Mouse (Mus musculus): ENCODE results near the gene Glis1. TPM values are rescaled to one million over a fixed set of nuclear protein-coding genes. Genes with fewer than 3 reads are reported as not detected.

Gene Glis1
- polyA plus RNA-seq, 1 experiment from 2014 or later, result 0.97 TPM

DNA sequence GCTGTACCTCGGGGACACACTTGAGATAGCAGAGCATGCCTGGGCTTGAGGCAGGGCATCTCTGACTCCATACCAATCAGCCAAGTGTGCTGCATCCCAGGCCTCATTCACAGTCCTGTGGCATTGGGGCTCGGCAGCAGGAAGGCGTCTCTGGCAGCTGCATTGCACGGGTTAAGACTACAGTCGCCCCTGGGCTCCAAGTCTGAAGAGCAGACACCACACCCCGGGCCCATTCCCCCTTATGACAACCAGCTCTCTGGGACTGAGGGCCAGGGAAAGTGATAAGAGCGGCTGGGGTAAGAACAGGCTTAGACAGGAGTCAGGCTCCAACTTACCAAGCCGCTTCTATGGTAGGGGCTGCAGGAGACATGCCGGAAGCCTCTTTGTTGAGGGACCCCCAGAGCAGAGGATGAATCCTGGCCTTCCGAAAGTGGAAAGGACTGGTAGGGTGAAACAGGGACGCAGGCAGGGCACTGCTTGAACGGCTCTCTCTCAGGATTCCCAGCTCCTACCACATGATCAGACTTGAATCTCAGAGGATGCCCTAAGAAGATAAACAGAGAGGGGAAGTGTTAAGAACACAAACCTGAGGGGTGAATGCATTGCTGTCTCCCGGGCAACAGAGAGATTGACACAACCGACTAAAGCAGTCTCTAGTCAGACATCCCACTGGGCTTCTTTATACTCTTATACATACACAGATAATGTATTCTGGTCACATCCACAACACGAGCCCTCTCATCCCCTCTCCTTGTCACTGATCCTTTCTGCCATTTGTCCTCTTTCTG lies 246.1 kb downstream of the Glis1 start:
- Histone ChIP-seq H3K27me3 (ENCODE audit: control insufficient read depth, insufficient read depth, low read length) (peaks cover 30% of the 10 kb centered on the region), H3K36me3 (ENCODE audit: control insufficient read depth, insufficient read depth, low read length) (no peaks in the 10 kb centered on the region; the same call in 1 of the 2 replicates), H3K9me3 (ENCODE audit: control insufficient read depth, low read length) (no peaks in the 10 kb centered on the region), H3K4me2 (peak overlapping the region; percentile 45), H3K4me3 (ENCODE audit: low read depth, low read length) (peak overlapping the region; percentile 26), H3K4me1 (ENCODE audit: control insufficient read depth, insufficient read depth, low read length) (peaks cover 26% of the 10 kb centered on the region), H3K27ac (ENCODE audit: low read depth, low read length) (peak overlapping the region; percentile 80), H3K9ac (ENCODE audit: low read length) (peak overlapping the region; percentile 53)
- peak; percentile 96 for DNase-seq (ENCODE audit: low spot score, missing footprints)
- WGBS, result 21% methylated on average over 15 of the region's 15 CpGs
- ATAC-seq (ENCODE audit: low FRiP score), result peak; percentile 92

DNA sequence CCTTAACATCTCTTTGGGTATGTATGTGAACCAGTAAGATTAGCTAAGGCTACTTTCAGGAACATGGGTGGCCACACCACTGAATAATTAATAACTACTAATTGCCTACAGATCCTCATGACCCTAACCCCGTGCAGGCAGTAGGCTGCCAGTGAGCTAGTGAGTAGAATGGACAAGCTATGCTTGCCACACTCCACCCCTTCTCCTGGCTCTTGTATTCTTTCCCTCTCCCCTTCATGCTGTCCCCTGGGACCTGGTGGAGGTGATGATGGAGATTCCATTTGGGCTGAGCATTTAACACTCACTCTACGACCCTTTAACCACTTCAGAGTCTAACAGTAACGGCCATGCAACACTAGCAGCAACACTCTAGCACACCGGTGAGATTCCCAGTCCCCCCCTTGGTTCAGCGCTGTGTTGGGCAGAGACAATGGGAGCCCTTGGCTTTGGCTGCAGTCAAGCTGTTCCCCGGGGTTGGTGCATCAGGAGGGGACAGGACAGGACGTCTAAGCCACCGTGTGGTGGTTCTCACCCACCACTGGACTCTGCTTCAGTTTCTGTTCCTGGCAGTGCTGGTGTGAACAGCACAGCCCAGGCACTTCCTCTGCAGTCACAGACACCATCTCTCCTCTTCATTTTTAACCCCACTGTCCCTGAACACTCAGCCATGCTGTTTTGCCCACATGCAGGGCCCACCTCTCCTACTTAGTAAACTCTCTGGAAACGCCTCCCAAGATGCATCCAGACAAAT lies 246.9 kb downstream of the Glis1 start:
- Histone ChIP-seq H3K4me3 (ENCODE audit: low read depth, low read length) (no peak overlapping the region), H3K4me2 (peak overlapping the region; percentile 45), H3K4me1 (ENCODE audit: control insufficient read depth, insufficient read depth, low read length) (peaks cover 26% of the 10 kb centered on the region), H3K27me3 (ENCODE audit: control insufficient read depth, insufficient read depth, low read length) (peaks cover 25% of the 10 kb centered on the region), H3K9ac (ENCODE audit: low read length) (no peak overlapping the region), H3K9me3 (ENCODE audit: control insufficient read depth, low read length) (no peaks in the 10 kb centered on the region), H3K27ac (ENCODE audit: low read depth, low read length) (peak overlapping the region; percentile 80), H3K36me3 (ENCODE audit: control insufficient read depth, insufficient read depth, low read length) (no peaks in the 10 kb centered on the region; the same call in 1 of the 2 replicates)
- peak; percentile 80 for ATAC-seq (ENCODE audit: low FRiP score)
- WGBS, result 20% methylated on average over 9 of the region's 9 CpGs
- DNase-seq (ENCODE audit: low spot score, missing footprints), result peak; percentile 92

DNA sequence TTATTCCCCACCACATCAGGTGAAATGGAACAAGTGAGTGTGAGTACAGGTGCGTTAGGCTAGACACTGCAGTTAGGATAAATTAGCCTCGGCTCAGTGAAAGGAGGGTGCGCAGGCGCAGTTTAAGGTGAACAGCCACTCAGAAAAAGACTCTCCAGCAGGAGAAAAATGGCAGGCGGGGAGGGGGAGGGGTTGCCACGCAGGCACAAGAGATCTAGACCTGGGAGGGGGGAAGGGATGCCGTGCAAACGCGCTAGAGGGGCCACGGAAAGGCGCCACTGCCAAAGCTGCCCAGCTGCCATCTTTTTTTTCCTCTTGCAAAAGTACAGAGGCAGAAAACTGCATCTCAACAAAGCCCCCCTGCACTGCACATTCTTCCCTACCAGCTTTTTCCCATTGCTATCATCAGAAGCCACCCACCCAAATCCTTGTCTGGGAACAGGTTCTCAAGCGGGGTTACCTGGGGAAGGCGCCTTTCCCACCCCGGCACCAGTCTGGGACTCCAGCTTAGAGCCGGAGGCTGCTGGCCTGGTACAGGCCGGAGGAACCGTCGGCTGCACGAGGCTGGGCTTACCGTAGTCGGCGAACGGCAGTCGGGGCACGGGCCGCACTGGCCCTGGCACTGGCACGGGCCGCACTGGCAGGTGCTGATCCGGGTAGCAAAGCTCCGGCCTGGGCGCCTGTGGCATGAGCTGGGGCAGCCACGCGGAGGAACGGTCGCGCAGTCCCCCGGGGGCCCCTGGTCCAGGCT lies 248.8 kb downstream of the Glis1 start:
- ATAC-seq (ENCODE audit: low FRiP score) (no peak), DNase-seq (ENCODE audit: low spot score, missing footprints) (no peak)
- 89% methylated on average over 35 of the region's 37 CpGs for WGBS
- H3K9ac ChIP-seq (ENCODE audit: low read length), result no peak overlapping the region
- no peaks in the 10 kb centered on the region for H3K9me3 ChIP-seq (ENCODE audit: control insufficient read depth, low read length)
- no peak overlapping the region for H3K27ac ChIP-seq (ENCODE audit: low read depth, low read length)
- no peaks in the 10 kb centered on the region; the same call in 1 of the 2 replicates for H3K36me3 ChIP-seq (ENCODE audit: control insufficient read depth, insufficient read depth, low read length)
- no peak overlapping the region for H3K4me3 ChIP-seq (ENCODE audit: low read depth, low read length)
- peaks cover 15% of the 10 kb centered on the region for H3K27me3 ChIP-seq (ENCODE audit: control insufficient read depth, insufficient read depth, low read length)
- no peak overlapping the region for H3K4me2 ChIP-seq
- H3K4me1 ChIP-seq (ENCODE audit: control insufficient read depth, insufficient read depth, low read length), result peaks cover 30% of the 10 kb centered on the region

DNA sequence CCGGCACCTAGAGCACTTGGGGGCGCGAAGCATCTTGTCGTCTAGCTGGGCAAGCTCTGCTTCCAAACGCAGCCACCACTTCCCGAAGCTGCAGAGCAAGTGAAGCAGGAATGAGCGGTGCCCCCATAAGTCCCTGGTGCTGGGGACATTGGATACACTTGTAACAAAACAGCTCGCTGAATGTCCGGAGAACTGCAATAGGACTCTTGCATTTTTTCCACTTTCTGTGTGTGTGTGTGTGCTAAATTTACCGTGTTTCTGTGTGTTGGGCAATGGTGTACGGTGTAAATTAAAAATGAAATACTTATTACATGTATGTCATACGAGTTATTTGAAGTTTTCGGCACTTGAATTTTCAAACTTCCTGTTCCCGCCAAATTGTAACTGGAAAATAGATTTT lies 249.7 kb downstream of the Glis1 start, which contains the start of gene Dmrtb1:
Gene Dmrtb1 (minus strand): TSS at position 101 of the 400 bp plus-strand sequence.
- H3K27me3 ChIP-seq (ENCODE audit: control insufficient read depth, insufficient read depth, low read length), result peaks cover 12% of the 10 kb centered on the region
- no peak for ATAC-seq (ENCODE audit: low FRiP score)
- no peak for DNase-seq (ENCODE audit: low spot score, missing footprints)
- no peak within 1 kb of the TSS for H3K4me3 ChIP-seq (ENCODE audit: low read depth, low read length)
- 94% methylated on average over 14 of the region's 14 CpGs for WGBS
- H3K4me1 ChIP-seq (ENCODE audit: control insufficient read depth, insufficient read depth, low read length), result peaks cover 30% of the 10 kb centered on the region
- no peaks in the 10 kb centered on the region for H3K9me3 ChIP-seq (ENCODE audit: control insufficient read depth, low read length)
- no peak within 1 kb of the TSS for H3K9ac ChIP-seq (ENCODE audit: low read length)
- no peak within 1 kb of the TSS for H3K27ac ChIP-seq (ENCODE audit: low read depth, low read length)
- no peaks in the 10 kb centered on the region; the same call in 1 of the 2 replicates for H3K36me3 ChIP-seq (ENCODE audit: control insufficient read depth, insufficient read depth, low read length)
- H3K4me2 ChIP-seq, result no peak within 1 kb of the TSS

Small RNAs within 50 kb of the gene (microRNA-seq; reads per million reads assigned to microRNA genes)
- not detected for gene Gm24804

Other genes starting within 250 kb of the Glis1 start
- not detected in 2 replicates for gene Ldlrad1, start 225.4 kb upstream of the Glis1 start, polyA plus RNA-seq (2014; fragmentation: Nextera tagmentation; extraction: Ambion mirVana)
- 69.8 and 70.0 TPM in 2 replicates for gene Lrrc42, start 181.1 kb upstream of the Glis1 start, polyA plus RNA-seq (2014; fragmentation: Nextera tagmentation; extraction: Ambion mirVana)
- 27.2 and 30.2 TPM in 2 replicates for gene Hspb11, start 181.0 kb upstream of the Glis1 start, polyA plus RNA-seq (2014; fragmentation: Nextera tagmentation; extraction: Ambion mirVana)
- gene Dio1, start 127.4 kb upstream of the Glis1 start, polyA plus RNA-seq (2014; fragmentation: Nextera tagmentation; extraction: Ambion mirVana), result not detected in 2 replicates
- 36.0 and 40.2 TPM in 2 replicates for gene Yipf1, start 120.2 kb upstream of the Glis1 start, polyA plus RNA-seq (2014; fragmentation: Nextera tagmentation; extraction: Ambion mirVana)
- gene Ndc1, start 66.8 kb upstream of the Glis1 start, polyA plus RNA-seq (2014; fragmentation: Nextera tagmentation; extraction: Ambion mirVana), result 52.9 and 54.3 TPM in 2 replicates
- 11.6 and 12.8 TPM in 2 replicates for gene Dmrtb1, start 249.6 kb downstream of the Glis1 start, polyA plus RNA-seq (2014; fragmentation: Nextera tagmentation; extraction: Ambion mirVana)

Measured in midbrain, embryonic 11.5 days (tissue).